Mouse (Mus musculus) macrophage (primary cell): ENCODE results near the gene Snrpf. TPM values are rescaled to one million over a fixed set of nuclear protein-coding genes. Genes with fewer than 3 reads are reported as not detected.
A peak's percentile ranks its signal among the peaks of the same experiment; 100 is the strongest.
"Not testable (repeated sequence)": the region's sequence is repeated elsewhere in the genome, so short reads cannot be mapped to it uniquely, and the experiment has no call there.

ENCODE experiments used
- H3K27ac ChIP-seq: fragments of 350-480 bp; formaldehyde crosslinking; 2 replicates; pipeline ENCODE4 v1.9.0; 2021
- H3K36me3 ChIP-seq: fragments of 350-480 bp; formaldehyde crosslinking; 2 replicates; pipeline ENCODE4 v1.9.0; 2021; ENCODE audit errors: inconsistent target
- H3K4me3 ChIP-seq: fragments of 350-480 bp; formaldehyde crosslinking; 2 replicates; pipeline ENCODE4 v1.9.0; 2021; ENCODE audit errors: inconsistent target
- H3K79me2 ChIP-seq: fragments of 350-480 bp; formaldehyde crosslinking; 2 replicates; pipeline ENCODE4 v1.9.0; 2021; ENCODE audit errors: inconsistent target
- WGBS: methylation state at CpG from one replicate; pipeline ENCODE4 v1.1.7; 2026; ENCODE audit warnings: inconsistent platforms; ENCODE audit not compliant: missing documents; 5-methylcytosine and 5-hydroxymethylcytosine counted together
- polyA plus RNA-seq: library from polyadenylated mRNA; stranded (reverse); fragments of 250-400 nt; gene quantifications from 3 replicates; pipeline ENCODE4 v1.2.4, GENCODE M21; 2018; ENCODE audit warnings: inconsistent platforms

The Snrpf gene
- polyA plus RNA-seq, 1 experiment from 2014 or later, result 40.4 TPM

GRCm38 (mm10) chr10:93559786-93560185, 29.7 kb downstream of the Snrpf start:
- no peaks in the 10 kb centered on the region for H3K79me2 ChIP-seq
- H3K4me3 ChIP-seq, result no peak overlapping the region
- 93% methylated on average over 9 of the region's 9 CpGs for WGBS
- no peak overlapping the region for H3K27ac ChIP-seq
- no peaks in the 10 kb centered on the region for H3K36me3 ChIP-seq

- H3K36me3 ChIP-seq, H3K4me3 ChIP-seq, H3K27ac ChIP-seq, H3K79me2 ChIP-seq: not testable (repeated sequence)
- 69% methylated on average over 2 of the region's 2 CpGs for WGBS
Measured at GRCm38 (mm10) chr10:93557971-93558370, 31.5 kb downstream of the Snrpf start.

- H3K79me2 ChIP-seq, result no peaks in the 10 kb centered on the region
- H3K4me3 ChIP-seq, result no peak overlapping the region
- 70% methylated on average over 8 of the region's 8 CpGs for WGBS
- no peaks in the 10 kb centered on the region for H3K36me3 ChIP-seq
- H3K27ac ChIP-seq, result no peak overlapping the region
Measured at GRCm38 (mm10) chr10:93552596-93552995, 36.9 kb downstream of the Snrpf start.

- H3K36me3 ChIP-seq, result no peaks in the 10 kb centered on the region
- 95% methylated on average over 10 of the region's 10 CpGs for WGBS
- H3K4me3 ChIP-seq, result no peak overlapping the region
- no peaks in the 10 kb centered on the region for H3K79me2 ChIP-seq
- no peak overlapping the region for H3K27ac ChIP-seq
Measured at GRCm38 (mm10) chr10:93549821-93550220, 39.7 kb downstream of the Snrpf start.

- Histone ChIP-seq H3K4me3 (no peak overlapping the region), H3K36me3 (no peaks in the 10 kb centered on the region), H3K27ac (no peak overlapping the region), H3K79me2 (no peaks in the 10 kb centered on the region)
- 11% methylated on average over 7 of the region's 7 CpGs for WGBS
Measured at GRCm38 (mm10) chr10:93548991-93549390, 40.5 kb downstream of the Snrpf start.

- Histone ChIP-seq H3K27ac (no peak overlapping the region), H3K36me3 (no peaks in the 10 kb centered on the region), H3K79me2 (no peaks in the 10 kb centered on the region), H3K4me3 (no peak overlapping the region)
- 95% methylated on average over 4 of the region's 4 CpGs for WGBS
Measured at GRCm38 (mm10) chr10:93547741-93548270, 41.7 kb downstream of the Snrpf start.

GRCm38 (mm10) chr10:93544172-93544571, 45.3 kb downstream of the Snrpf start:
- Histone ChIP-seq H3K36me3 (no peaks in the 10 kb centered on the region), H3K27ac (no peak overlapping the region), H3K79me2 (no peaks in the 10 kb centered on the region), H3K4me3 (no peak overlapping the region)
- WGBS, result 95% methylated on average over 5 of the region's 5 CpGs

- H3K79me2 ChIP-seq, result no peaks in the 10 kb centered on the region
- 95% methylated on average over 6 of the region's 6 CpGs for WGBS
- no peak overlapping the region for H3K27ac ChIP-seq
- H3K4me3 ChIP-seq, result no peak overlapping the region
- H3K36me3 ChIP-seq, result no peaks in the 10 kb centered on the region
Measured at GRCm38 (mm10) chr10:93543176-93543575, 46.3 kb downstream of the Snrpf start.

GRCm38 (mm10) chr10:93542356-93542755, 47.1 kb downstream of the Snrpf start:
- Histone ChIP-seq H3K79me2 (no peaks in the 10 kb centered on the region), H3K27ac (no peak overlapping the region), H3K36me3 (no peaks in the 10 kb centered on the region), H3K4me3 (no peak overlapping the region)
- WGBS, result 78% methylated on average over 4 of the region's 4 CpGs

- Histone ChIP-seq H3K27ac (no peak overlapping the region), H3K4me3 (no peak overlapping the region), H3K79me2 (no peaks in the 10 kb centered on the region), H3K36me3 (no peaks in the 10 kb centered on the region)
- WGBS, result 56% methylated on average over 1 of the region's 1 CpGs
Measured at GRCm38 (mm10) chr10:93541585-93541984, 47.9 kb downstream of the Snrpf start.

GRCm38 (mm10) chr10:93540431-93541210, 48.9 kb downstream of the Snrpf start, which contains the start of gene Ccdc38:
TSS of gene Ccdc38 (plus strand) at chr10:93540632.
- H3K79me2 ChIP-seq, result no peaks in the 10 kb centered on the region
- H3K36me3 ChIP-seq, result no peaks in the 10 kb centered on the region
- H3K27ac ChIP-seq, result 0 out of 2 replicates have a peak within 1 kb of the TSS, but pooled peaks have one; percentile 5
- peak within 1 kb of the TSS; percentile 34 for H3K4me3 ChIP-seq
- 47% methylated on average over 17 of the region's 17 CpGs for WGBS

GRCm38 (mm10) chr10:93539775-93540430, 49.6 kb downstream of the Snrpf start, which contains the start of gene Amdhd1:
TSS of gene Amdhd1 (minus strand) at chr10:93540033.
- no peaks in the 10 kb centered on the region for H3K36me3 ChIP-seq
- WGBS, result under 1% methylated on average over 31 of the region's 35 CpGs

GRCm38 (mm10) chr10:93538818-93539217, 50.7 kb downstream of the Snrpf start:
- Histone ChIP-seq H3K79me2 (no peaks in the 10 kb centered on the region), H3K36me3 (no peaks in the 10 kb centered on the region), H3K27ac (no peak overlapping the region), H3K4me3 (no peak overlapping the region)
- 94% methylated on average over 6 of the region's 6 CpGs for WGBS

More at GRCm38 (mm10) chr10:93539775-93540430, 49.6 kb downstream of the Snrpf start, which contains the start of gene Amdhd1:
- Histone ChIP-seq H3K79me2 (no peaks in the 10 kb centered on the region), H3K4me3 (peak within 1 kb of the TSS; percentile 34), H3K27ac (0 out of 2 replicates have a peak within 1 kb of the TSS, but pooled peaks have one; percentile 5)

GRCm38 (mm10) chr10:93538287-93538686, 51.2 kb downstream of the Snrpf start:
- Histone ChIP-seq H3K4me3 (no peak overlapping the region), H3K36me3 (no peaks in the 10 kb centered on the region), H3K79me2 (no peaks in the 10 kb centered on the region), H3K27ac (no peak overlapping the region)
- WGBS, result 83% methylated on average over 2 of the region's 2 CpGs
